Mouse (Mus musculus) stomach, postnatal 0 days (tissue): ENCODE measurements around the gene Acaa1a.

Experiments
- CTCF ChIP-seq: IDR thresholded peaks from 2 replicates; pipeline ENCODE4 v1.5.1; 2016; ENCODE audit warnings: antibody characterized with exemption, low read depth, mild to moderate bottlenecking, moderate library complexity
- EP300 ChIP-seq: optimal IDR thresholded peaks from 2 replicates; pipeline ENCODE3; 2016; ENCODE audit warnings: antibody characterized with exemption

- TF ChIP-seq CTCF (no peak), EP300 (no peak)
Observed at GRCm38 (mm10) chr9:119328488-119328887, 11.0 kb upstream of the Acaa1a start.
